Mouse (Mus musculus) heart, adult 9 months (tissue): ENCODE measurements at regions not wholly inside any gene's neighbourhood (a gene's known extent, or its start where the extent isn't known, plus 50 kb on each side); places are given as distances from the start of the nearest gene placed in this dataset.

Experiments used
- DNase-seq, 2 experiments: peaks; one replicate each; pipeline ENCODE4 v3.0.0; 2022; ENCODE audit warnings: low spot score in 2 of 2

- peak; percentile 85 to 86 for DNase-seq
These were observed 61.2 kb downstream of the Pkdcc start for GRCm38 (mm10) chr17:83276000-83276891.

- peak; percentile 68 to 74 for DNase-seq
These were observed 62.2 kb downstream of the Pkdcc start for GRCm38 (mm10) chr17:83277117-83277947.

- no peak for DNase-seq
These were observed 63.1 kb downstream of the Pkdcc start for GRCm38 (mm10) chr17:83277948-83278924.

GRCm38 (mm10) chr17:83283328-83283727 is 67.4 kb upstream of the Eml4 start:
- no peak for DNase-seq

GRCm38 (mm10) chr17:83287381-83288142 is 63.2 kb upstream of the Eml4 start:
- no peak for DNase-seq

- DNase-seq, result peak; percentile 52 to 53
These were observed 62.6 kb upstream of the Eml4 start for GRCm38 (mm10) chr17:83288143-83288492.

- no peak for DNase-seq
These were observed 55.0 kb upstream of the Eml4 start for GRCm38 (mm10) chr17:83295526-83296238.

GRCm38 (mm10) chr17:83297379-83298121 is 53.2 kb upstream of the Eml4 start:
- DNase-seq, result no peak
